Mouse (Mus musculus) forebrain, embryonic 14.5 days (tissue): ENCODE results near the gene Hist1h2bb. TPM values are rescaled to one million over a fixed set of nuclear protein-coding genes. Genes with fewer than 3 reads are reported as not detected.
"Not testable (repeated sequence)": the region's sequence is repeated elsewhere in the genome, so short reads cannot be mapped to it uniquely, and the experiment has no call there.

Source experiments
- ATAC-seq: fragments of 200-750 bp; cut with Nextera tagmentation; 2 replicates; pipeline ENCODE4 v1.8.0; 2017; ENCODE audit warnings: mild to moderate bottlenecking, moderate library complexity
- DNase-seq: peaks from one replicate; pipeline ENCODE4 v3.0.0-alpha.2; 2015; ENCODE audit warnings: low spot score
- H3K27ac ChIP-seq: fragments of 300-500 bp; sonication (generic); 2 replicates; pipeline ENCODE4 v1.5.1; 2014; ENCODE audit warnings: low read depth, mild to moderate bottlenecking, control low read depth, low read length, moderate library complexity
- H3K27me3 ChIP-seq: fragments of 300-500 bp; sonication (generic); replicated peaks from 2 replicates; pipeline ENCODE4 v1.6.1; 2014; ENCODE audit warnings: low read length, control low read depth, mixed read lengths; ENCODE audit not compliant: control insufficient read depth, insufficient read depth
- H3K36me3 ChIP-seq: fragments of 300-500 bp; sonication (generic); 2 replicates; pipeline ENCODE4 v1.6.1; 2014; ENCODE audit warnings: low read length, control low read depth; ENCODE audit not compliant: control insufficient read depth, insufficient read depth
- H3K4me1 ChIP-seq: fragments of 300-500 bp; sonication (generic); 2 replicates; pipeline ENCODE4 v1.6.1; 2014; ENCODE audit warnings: antibody characterized with exemption, low read length, control low read depth; ENCODE audit not compliant: control insufficient read depth, insufficient read depth
- H3K4me2 ChIP-seq: fragments of 300-500 bp; sonication (generic); 2 replicates; pipeline ENCODE4 v1.6.1; 2014; ENCODE audit warnings: mild to moderate bottlenecking, control low read depth, low read length
- H3K4me3 ChIP-seq: fragments of 300-500 bp; sonication (generic); 2 replicates; pipeline ENCODE4 v1.5.1; 2014; ENCODE audit warnings: low read depth, low read length, control low read depth
- H3K9ac ChIP-seq: fragments of 300-500 bp; sonication (generic); 2 replicates; pipeline ENCODE4 v1.6.1; 2014; ENCODE audit warnings: mild to moderate bottlenecking, low read length, control low read depth, moderate library complexity
- H3K9me3 ChIP-seq: fragments of 300-500 bp; sonication (generic); replicated peaks from 2 replicates; pipeline ENCODE4 v1.6.1; 2016; ENCODE audit warnings: low read length, control low read depth, mixed read lengths; ENCODE audit not compliant: control insufficient read depth
- WGBS: fragments of 180-500 bp; shearing (Covaris S2); extraction: QIAGEN DNeasy Blood & Tissue Kit; methylation state at CpG from one replicate; pipeline ENCODE4 v1.1.7; 2014; 5-methylcytosine and 5-hydroxymethylcytosine counted together
- polyA plus RNA-seq: library from polyadenylated mRNA; unstranded; fragments of >200 nt; fragmentation: Nextera tagmentation; extraction: Ambion mirVana; gene quantifications from 2 replicates; pipeline ENCODE4 v1.2.1, GENCODE M21; 2014

Hist1h2bb gene
- 1.3 and 1.5 TPM in 2 replicates for polyA plus RNA-seq

GRCm38 (mm10) chr13:23746201-23747080 is at the start of gene Hist1h2bb:
TSS of gene Hist1h2bb (plus strand) at chr13:23746734.
- Histone ChIP-seq H3K4me1 (peaks cover 11% of the 10 kb centered on the region), H3K27ac (peak within 1 kb of the TSS; percentile 97), H3K4me2 (peak within 1 kb of the TSS; percentile 54), H3K9ac (peak within 1 kb of the TSS; percentile 58), H3K4me3 (peak within 1 kb of the TSS; percentile 38)
- ATAC-seq (peak; percentile 88), DNase-seq (peak; percentile 99)
- WGBS: under 1% methylated on average over 39 of the region's 58 CpGs
- not testable (repeated sequence) for H3K36me3 ChIP-seq, H3K27me3 ChIP-seq, H3K9me3 ChIP-seq

GRCm38 (mm10) chr13:23697491-23698299 is 48.8 kb upstream of the Hist1h2bb start:
- H3K27ac ChIP-seq: peak overlapping the region; percentile 90
- peak overlapping the region; percentile 79 for H3K4me2 ChIP-seq
- ATAC-seq (peak; percentile 79), DNase-seq (peak; percentile 82)
- H3K9me3 ChIP-seq: no peaks in the 10 kb centered on the region
- H3K36me3 ChIP-seq: no peaks in the 10 kb centered on the region
- H3K27me3 ChIP-seq: no peaks in the 10 kb centered on the region
- peak overlapping the region; percentile 68 for H3K9ac ChIP-seq
- H3K4me1 ChIP-seq: 0 out of 2 replicates have a peak, but pooled peaks cover 6% of the 10 kb centered on the region
- WGBS: under 1% methylated on average over 23 of the region's 32 CpGs
- H3K4me3 ChIP-seq: peak overlapping the region; percentile 45

GRCm38 (mm10) chr13:23698300-23698693 is 48.2 kb upstream of the Hist1h2bb start, which contains the start of gene Hist1h4c:
TSS of gene Hist1h4c (minus strand) at chr13:23698454.
- Histone ChIP-seq H3K4me3 (peak within 1 kb of the TSS; percentile 45), H3K9me3 (no peaks in the 10 kb centered on the region), H3K27ac (peak within 1 kb of the TSS; percentile 90), H3K36me3 (no peaks in the 10 kb centered on the region), H3K27me3 (no peaks in the 10 kb centered on the region), H3K9ac (peak within 1 kb of the TSS; percentile 68), H3K4me2 (peak within 1 kb of the TSS; percentile 79), H3K4me1 (0 out of 2 replicates have a peak, but pooled peaks cover 6% of the 10 kb centered on the region)
- ATAC-seq (peak; percentile 97), DNase-seq (peak; percentile 99)
- WGBS: under 1% methylated on average over 17 of the region's 22 CpGs

GRCm38 (mm10) chr13:23698996-23699395 is 47.5 kb upstream of the Hist1h2bb start:
- Histone ChIP-seq H3K36me3 (no peaks in the 10 kb centered on the region), H3K9ac (no peak overlapping the region), H3K4me3 (no peak overlapping the region), H3K4me1 (0 out of 2 replicates have a peak, but pooled peaks cover 6% of the 10 kb centered on the region), H3K27me3 (no peaks in the 10 kb centered on the region), H3K27ac (peak overlapping the region; percentile 90; the same call in 1 of the 2 replicates), H3K9me3 (no peaks in the 10 kb centered on the region), H3K4me2 (peak overlapping the region; percentile 79)
- ATAC-seq (no peak), DNase-seq (no peak)
- WGBS: 45% methylated on average over 6 of the region's 6 CpGs

GRCm38 (mm10) chr13:23699767-23700166 is 46.8 kb upstream of the Hist1h2bb start:
- 62% methylated on average over 3 of the region's 3 CpGs for WGBS
- no peaks in the 10 kb centered on the region for H3K27me3 ChIP-seq
- no peak overlapping the region for H3K9ac ChIP-seq
- ATAC-seq (no peak), DNase-seq (no peak)
- no peaks in the 10 kb centered on the region for H3K36me3 ChIP-seq
- H3K27ac ChIP-seq: no peak overlapping the region
- H3K4me3 ChIP-seq: no peak overlapping the region
- 0 out of 2 replicates have a peak, but pooled peaks cover 6% of the 10 kb centered on the region for H3K4me1 ChIP-seq
- H3K4me2 ChIP-seq: no peak overlapping the region
- H3K9me3 ChIP-seq: no peaks in the 10 kb centered on the region

- 35% methylated on average over 8 of the region's 8 CpGs for WGBS
- H3K4me3 ChIP-seq: no peak overlapping the region
- ATAC-seq: peak; percentile 32; the same call in 1 of the 2 replicates
These were observed 45.6 kb upstream of the Hist1h2bb start for GRCm38 (mm10) chr13:23700786-23701520.

GRCm38 (mm10) chr13:23702220-23702619 is 44.3 kb upstream of the Hist1h2bb start:
- H3K9me3 ChIP-seq: no peaks in the 10 kb centered on the region
- WGBS: 92% methylated on average over 4 of the region's 4 CpGs
- no peaks in the 10 kb centered on the region for H3K36me3 ChIP-seq
- H3K9ac ChIP-seq: no peak overlapping the region
- ATAC-seq (no peak), DNase-seq (no peak)
- H3K4me3 ChIP-seq: no peak overlapping the region
- no peak overlapping the region for H3K27ac ChIP-seq
- H3K27me3 ChIP-seq: no peaks in the 10 kb centered on the region
- H3K4me2 ChIP-seq: no peak overlapping the region
- H3K4me1 ChIP-seq: 0 out of 2 replicates have a peak, but pooled peaks cover 6% of the 10 kb centered on the region

More at GRCm38 (mm10) chr13:23700786-23701520, 45.6 kb upstream of the Hist1h2bb start:
- H3K9me3 ChIP-seq: no peaks in the 10 kb centered on the region
- no peaks in the 10 kb centered on the region for H3K36me3 ChIP-seq
- DNase-seq: peak; percentile 85
- H3K27ac ChIP-seq: no peak overlapping the region
- H3K4me2 ChIP-seq: no peak overlapping the region
- H3K9ac ChIP-seq: no peak overlapping the region
- H3K4me1 ChIP-seq: 0 out of 2 replicates have a peak, but pooled peaks cover 6% of the 10 kb centered on the region
- no peaks in the 10 kb centered on the region for H3K27me3 ChIP-seq

- ATAC-seq, DNase-seq, H3K4me2 ChIP-seq, H3K27ac ChIP-seq, H3K4me3 ChIP-seq, H3K27me3 ChIP-seq, H3K9ac ChIP-seq, H3K9me3 ChIP-seq, H3K36me3 ChIP-seq, H3K4me1 ChIP-seq: not testable (repeated sequence)
- 83% methylated on average over 2 of the region's 2 CpGs for WGBS
These were observed 43.7 kb upstream of the Hist1h2bb start for GRCm38 (mm10) chr13:23702801-23703200.
